Mouse (Mus musculus) neural tube, embryonic 13.5 days (tissue): ENCODE measurements around the gene Cenpu. TPM values are rescaled to one million over a fixed set of nuclear protein-coding genes. Genes with fewer than 3 reads are reported as not detected.

Experiments used
- ATAC-seq: fragments of 200-750 bp; cut with Nextera tagmentation; 2 replicates; pipeline ENCODE4 v1.8.0; 2017; ENCODE audit warnings: low read depth, mild to moderate bottlenecking, moderate TSS enrichment, moderate library complexity
- H3K27ac ChIP-seq: fragments of 300-500 bp; sonication (generic); replicated peaks from 2 replicates; pipeline ENCODE4 v1.5.1; 2015; ENCODE audit warnings: moderate library complexity, mild to moderate bottlenecking, inconsistent platforms
- H3K27me3 ChIP-seq: fragments of 300-500 bp; sonication (generic); 2 replicates; pipeline ENCODE4 v1.6.1; 2015; ENCODE audit warnings: mild to moderate bottlenecking, inconsistent platforms
- H3K36me3 ChIP-seq: fragments of 300-500 bp; sonication (generic); 2 replicates; pipeline ENCODE4 v1.6.1; 2015; ENCODE audit warnings: mild to moderate bottlenecking, inconsistent platforms
- H3K4me1 ChIP-seq: fragments of 300-500 bp; sonication (generic); replicated peaks from 2 replicates; pipeline ENCODE4 v1.6.1; 2015; ENCODE audit warnings: inconsistent platforms
- H3K4me2 ChIP-seq: fragments of 300-500 bp; sonication (generic); 2 replicates; pipeline ENCODE4 v1.6.1; 2015; ENCODE audit warnings: inconsistent platforms, mild to moderate bottlenecking, moderate library complexity
- H3K4me3 ChIP-seq: fragments of 300-500 bp; sonication (generic); 2 replicates; pipeline ENCODE4 v1.5.1; 2015; ENCODE audit warnings: mild to moderate bottlenecking, inconsistent platforms
- H3K9ac ChIP-seq: fragments of 300-500 bp; sonication (generic); 2 replicates; pipeline ENCODE4 v1.6.1; 2015; ENCODE audit warnings: moderate library complexity, mild to moderate bottlenecking, inconsistent platforms
- H3K9me3 ChIP-seq: fragments of 300-500 bp; sonication (generic); 2 replicates; pipeline ENCODE4 v1.6.1; 2016; ENCODE audit warnings: inconsistent platforms
- WGBS: fragments of 180-500 bp; shearing (Covaris S2); methylation state at CpG from one replicate; pipeline ENCODE4 v1.1.7; 2015; 5-methylcytosine and 5-hydroxymethylcytosine counted together
- polyA plus RNA-seq: library from polyadenylated mRNA; unstranded; fragments of >200 nt; fragmentation: Nextera tagmentation; extraction: Ambion mirVana; gene quantifications from 2 replicates; pipeline ENCODE4 v1.2.1, GENCODE M21; 2015

Gene Cenpu
- polyA plus RNA-seq, 1 experiment from 2014 or later, result 7.1 TPM

DNA sequence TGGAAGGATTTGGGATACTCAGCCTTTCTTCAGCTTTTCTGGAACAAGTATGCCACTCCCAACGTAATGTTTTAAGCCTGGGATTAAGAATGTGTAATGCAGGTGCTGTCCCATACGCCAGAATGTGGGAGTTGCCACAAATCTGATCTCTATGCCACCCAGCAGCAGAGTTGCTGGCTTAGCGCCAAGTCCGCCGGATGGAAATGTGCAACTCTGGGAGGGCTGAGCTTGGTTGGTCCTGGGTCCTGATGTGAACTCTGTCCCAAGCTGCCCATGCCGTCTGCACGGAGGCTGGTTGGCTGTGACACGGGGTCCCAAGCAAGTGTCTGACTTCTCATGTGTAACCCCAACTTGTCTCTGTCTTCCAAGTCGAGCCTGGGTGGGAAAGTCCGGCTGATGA lies 25.0 kb upstream of the Cenpu start:
- Histone ChIP-seq H3K27ac (no peak overlapping the region), H3K36me3 (peaks cover 11% of the 10 kb centered on the region), H3K4me1 (no peaks in the 10 kb centered on the region), H3K9me3 (no peaks in the 10 kb centered on the region), H3K9ac (no peak overlapping the region), H3K4me3 (no peak overlapping the region), H3K4me2 (no peak overlapping the region), H3K27me3 (no peaks in the 10 kb centered on the region)
- WGBS, result 75% methylated on average over 10 of the region's 10 CpGs
- no peak for ATAC-seq

DNA sequence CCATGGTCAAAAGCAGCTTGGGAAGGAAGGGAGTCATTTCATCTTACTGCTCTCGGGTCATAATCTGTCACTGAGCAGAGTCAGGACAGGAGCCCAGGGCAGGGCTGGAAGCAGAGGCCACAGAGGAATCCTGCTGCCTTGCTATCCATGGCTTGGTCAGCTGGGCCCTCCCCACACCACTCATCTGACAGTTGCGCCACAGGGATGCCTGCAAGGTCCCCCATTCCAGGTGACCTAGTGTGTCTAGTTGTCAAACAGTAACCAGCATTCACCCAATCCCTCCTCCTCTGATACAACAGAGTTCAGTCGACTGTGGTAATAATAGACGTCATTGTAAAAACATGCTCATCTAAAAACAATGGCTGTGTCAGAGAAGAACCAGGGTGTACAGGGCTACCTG lies 22.3 kb upstream of the Cenpu start:
- peaks cover 22% of the 10 kb centered on the region for H3K36me3 ChIP-seq
- H3K4me1 ChIP-seq, result no peaks in the 10 kb centered on the region
- 71% methylated on average over 4 of the region's 4 CpGs for WGBS
- no peaks in the 10 kb centered on the region for H3K27me3 ChIP-seq
- no peak overlapping the region for H3K9ac ChIP-seq
- H3K27ac ChIP-seq, result no peak overlapping the region
- no peak for ATAC-seq
- no peaks in the 10 kb centered on the region for H3K9me3 ChIP-seq
- H3K4me3 ChIP-seq, result no peak overlapping the region
- H3K4me2 ChIP-seq, result no peak overlapping the region

DNA sequence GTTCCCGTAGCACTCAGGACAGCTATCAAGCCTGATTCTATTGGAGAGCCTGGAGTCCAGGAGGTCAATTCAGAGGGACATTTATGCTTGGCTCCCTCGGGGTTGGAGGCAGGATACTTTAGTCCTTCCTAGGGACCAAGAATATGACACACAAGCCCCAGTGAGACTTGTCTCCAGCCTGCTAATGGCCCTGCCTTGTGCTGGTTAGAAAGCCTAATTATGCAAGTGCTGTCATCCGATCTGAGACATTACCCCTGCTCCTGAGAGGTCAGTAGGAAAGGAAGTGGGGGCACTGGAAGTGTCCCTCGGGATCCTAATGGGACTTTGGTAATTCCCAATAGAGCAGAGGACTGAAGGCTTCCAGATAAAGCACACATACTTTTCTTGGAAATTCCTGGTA lies 21.3 kb upstream of the Cenpu start:
- no peak for ATAC-seq
- no peak overlapping the region for H3K4me2 ChIP-seq
- H3K36me3 ChIP-seq, result peaks cover 29% of the 10 kb centered on the region
- no peak overlapping the region for H3K27ac ChIP-seq
- H3K4me3 ChIP-seq, result no peak overlapping the region
- no peaks in the 10 kb centered on the region for H3K27me3 ChIP-seq
- H3K9me3 ChIP-seq, result no peaks in the 10 kb centered on the region
- WGBS, result 31% methylated on average over 4 of the region's 4 CpGs
- no peak overlapping the region for H3K9ac ChIP-seq
- no peaks in the 10 kb centered on the region for H3K4me1 ChIP-seq

DNA sequence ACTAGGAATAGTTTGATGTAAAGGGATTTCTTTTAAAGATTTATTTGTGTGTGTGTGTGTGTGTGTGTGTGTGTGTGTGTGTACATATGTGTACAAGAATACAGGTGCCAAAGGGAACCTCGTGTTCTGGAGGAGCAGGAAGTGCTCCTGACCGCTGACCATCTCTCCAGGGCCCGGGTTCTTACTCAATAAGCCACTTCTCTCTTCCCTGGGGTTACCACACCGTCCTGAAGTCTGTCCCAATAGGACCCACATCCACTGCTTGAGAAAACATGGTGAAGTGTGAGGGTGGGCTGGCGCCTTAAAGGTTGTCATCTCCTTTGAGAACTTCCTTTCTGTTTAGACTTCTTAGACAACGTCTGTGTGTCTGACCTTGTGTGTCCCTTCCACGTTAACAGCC lies 17.9 kb upstream of the Cenpu start:
- H3K9ac ChIP-seq, result no peak overlapping the region
- no peak overlapping the region for H3K27ac ChIP-seq
- H3K9me3 ChIP-seq, result no peaks in the 10 kb centered on the region
- H3K4me3 ChIP-seq, result no peak overlapping the region
- 92% methylated on average over 7 of the region's 7 CpGs for whole genome bisulfite sequencing
- H3K27me3 ChIP-seq, result no peaks in the 10 kb centered on the region
- H3K4me2 ChIP-seq, result no peak overlapping the region
- ATAC-seq, result no peak
- H3K36me3 ChIP-seq, result peaks cover 33% of the 10 kb centered on the region
- H3K4me1 ChIP-seq, result 0 out of 2 replicates have a peak, but pooled peaks cover under 1% of the 10 kb centered on the region

DNA sequence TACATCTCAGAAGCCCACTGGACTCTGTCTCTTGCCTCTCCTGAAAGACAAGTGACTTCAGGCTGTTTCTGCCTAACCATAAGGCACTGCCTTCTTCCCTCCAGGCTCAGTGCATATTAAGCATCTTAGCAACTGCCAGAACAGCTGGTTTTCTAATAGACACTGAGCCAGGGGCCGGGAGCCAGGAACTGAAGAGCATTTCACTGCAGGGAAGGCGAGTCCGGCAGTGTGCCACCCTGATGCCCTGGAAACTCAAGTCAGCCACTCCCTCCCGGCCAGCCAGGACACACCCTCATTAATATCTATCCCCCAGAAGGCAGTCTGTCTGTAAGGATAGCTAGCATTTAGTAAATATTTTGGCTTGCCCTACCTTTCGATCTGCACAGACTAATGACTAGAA lies 12.1 kb upstream of the Cenpu start:
- no peaks in the 10 kb centered on the region for H3K9me3 ChIP-seq
- WGBS, result 56% methylated on average over 5 of the region's 5 CpGs
- 0 out of 2 replicates have a peak, but pooled peaks have one; percentile 29 for ATAC-seq
- no peak overlapping the region for H3K27ac ChIP-seq
- H3K4me2 ChIP-seq, result no peak overlapping the region
- H3K27me3 ChIP-seq, result no peaks in the 10 kb centered on the region
- peaks cover 6% of the 10 kb centered on the region; the same call in 1 of the 2 replicates for H3K4me1 ChIP-seq
- no peak overlapping the region for H3K4me3 ChIP-seq
- H3K9ac ChIP-seq, result no peak overlapping the region
- H3K36me3 ChIP-seq, result peaks cover 10% of the 10 kb centered on the region; the same call in 1 of the 2 replicates

DNA sequence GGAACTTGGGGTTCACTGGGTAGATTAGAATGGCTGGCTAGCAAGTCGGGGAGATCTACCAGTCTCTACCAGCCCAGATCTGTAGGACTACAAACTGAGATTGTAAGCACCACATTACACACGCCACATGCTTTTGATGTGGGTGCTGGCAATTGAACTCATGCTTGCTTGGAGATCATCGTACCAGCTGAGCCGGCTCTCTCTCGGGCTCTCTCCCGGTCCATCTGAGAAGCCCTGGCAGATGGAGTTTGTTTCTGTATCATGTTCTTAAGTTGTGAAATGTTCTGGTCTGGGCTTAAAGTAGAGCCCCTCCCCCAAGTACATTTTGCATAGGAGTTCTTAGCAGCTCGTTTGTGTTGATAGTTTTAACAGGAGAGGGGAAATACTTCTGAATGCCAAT lies 8.6 kb upstream of the Cenpu start:
- ATAC-seq, result no peak
- Histone ChIP-seq H3K27me3 (no peaks in the 10 kb centered on the region), H3K4me1 (peaks cover 6% of the 10 kb centered on the region; the same call in 1 of the 2 replicates), H3K4me3 (no peak overlapping the region), H3K9me3 (no peaks in the 10 kb centered on the region), H3K4me2 (no peak overlapping the region), H3K9ac (no peak overlapping the region), H3K27ac (no peak overlapping the region), H3K36me3 (no peaks in the 10 kb centered on the region)
- WGBS, result 82% methylated on average over 7 of the region's 7 CpGs

DNA sequence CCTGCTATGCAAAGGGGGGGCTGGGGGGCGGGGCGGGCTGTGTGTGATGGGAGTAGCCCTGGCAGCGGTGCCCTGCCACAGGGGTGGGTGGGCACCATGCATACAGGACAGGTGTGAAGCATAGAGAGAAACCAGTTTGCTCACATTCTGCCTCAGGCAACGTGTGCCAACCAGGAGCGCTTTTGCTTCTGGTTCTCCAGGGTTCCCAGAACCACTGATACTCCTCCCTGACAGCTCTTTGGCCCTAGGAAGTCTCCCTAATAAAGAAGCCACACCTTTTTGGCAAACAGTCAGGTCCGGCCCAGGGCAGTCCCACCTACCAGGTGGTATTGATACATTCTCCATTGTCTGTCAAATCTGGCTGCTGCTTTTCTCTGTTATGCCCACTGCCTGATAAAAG lies 8.2 kb upstream of the Cenpu start:
- H3K4me2 ChIP-seq, result no peak overlapping the region
- ATAC-seq, result no peak
- no peak overlapping the region for H3K27ac ChIP-seq
- H3K9ac ChIP-seq, result no peak overlapping the region
- H3K36me3 ChIP-seq, result no peaks in the 10 kb centered on the region
- no peaks in the 10 kb centered on the region for H3K9me3 ChIP-seq
- 75% methylated on average over 6 of the region's 6 CpGs for WGBS
- H3K4me3 ChIP-seq, result no peak overlapping the region
- H3K4me1 ChIP-seq, result peaks cover 6% of the 10 kb centered on the region; the same call in 1 of the 2 replicates
- H3K27me3 ChIP-seq, result no peaks in the 10 kb centered on the region

DNA sequence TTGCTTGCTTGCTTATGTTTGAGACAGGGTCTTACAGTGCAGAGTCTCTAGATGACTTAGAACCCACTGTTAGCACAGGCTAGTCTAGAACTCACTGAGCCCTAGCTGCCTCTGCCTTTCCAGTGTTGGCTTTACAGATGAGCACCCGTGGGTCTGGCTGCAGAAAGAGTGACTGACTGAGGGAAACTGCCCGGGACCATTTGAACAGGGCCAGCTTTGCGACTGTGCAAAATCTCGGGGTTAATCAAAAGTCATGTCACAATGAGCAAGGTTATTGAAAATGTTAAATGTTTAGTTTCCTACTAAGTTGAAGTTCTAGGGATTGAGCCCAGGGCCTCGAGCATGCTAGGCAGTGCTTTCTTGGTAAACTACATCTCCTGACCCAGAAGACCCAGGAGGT lies 6.0 kb upstream of the Cenpu start:
- Histone ChIP-seq H3K4me3 (no peak overlapping the region), H3K4me1 (no peaks in the 10 kb centered on the region), H3K9ac (no peak overlapping the region), H3K27me3 (no peaks in the 10 kb centered on the region; the same call in 1 of the 2 replicates), H3K27ac (no peak overlapping the region), H3K4me2 (no peak overlapping the region), H3K9me3 (no peaks in the 10 kb centered on the region), H3K36me3 (no peaks in the 10 kb centered on the region)
- WGBS, result 83% methylated on average over 5 of the region's 5 CpGs
- ATAC-seq, result no peak

DNA sequence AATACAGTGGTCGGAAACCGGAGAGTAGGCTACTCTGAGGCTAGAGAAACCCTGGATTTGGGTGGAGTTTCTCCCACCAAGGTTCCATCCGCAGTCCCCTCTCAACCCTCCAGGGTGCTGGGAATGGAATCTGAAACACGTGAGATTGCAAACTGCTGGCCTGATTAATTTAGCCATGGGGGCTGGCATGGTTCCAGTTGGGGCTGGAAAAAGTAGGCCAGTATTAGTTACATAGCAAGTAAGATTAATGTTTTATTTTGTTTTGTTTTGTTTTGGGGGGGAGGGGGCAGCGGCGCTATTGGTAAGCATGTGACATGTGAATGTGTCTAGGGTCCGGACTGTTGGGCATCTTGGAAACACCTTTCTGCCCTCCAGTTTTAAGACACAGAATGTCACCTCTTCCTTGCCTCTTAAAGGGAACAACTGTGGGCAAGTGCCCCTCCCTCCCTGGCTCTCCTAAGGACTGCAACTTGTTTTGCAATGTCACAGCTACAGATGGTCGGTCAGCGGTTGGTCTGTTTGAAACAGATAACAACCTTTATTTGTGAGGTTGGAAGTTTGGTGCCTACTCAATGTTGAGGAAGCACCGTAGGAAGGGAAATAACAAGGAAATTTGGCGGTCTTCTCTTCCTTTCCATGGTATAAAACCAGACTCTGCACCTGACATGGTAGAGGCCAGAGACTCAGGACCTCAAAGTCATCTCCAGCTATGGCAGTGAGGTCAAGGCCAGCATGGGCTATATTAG lies 5.2 kb upstream of the Cenpu start:
- H3K4me2 ChIP-seq, result no peak overlapping the region
- H3K36me3 ChIP-seq, result no peaks in the 10 kb centered on the region
- no peak overlapping the region for H3K4me3 ChIP-seq
- H3K9ac ChIP-seq, result no peak overlapping the region
- no peaks in the 10 kb centered on the region for H3K9me3 ChIP-seq
- 79% methylated on average over 11 of the region's 11 CpGs for WGBS
- peaks cover 3% of the 10 kb centered on the region; the same call in 1 of the 2 replicates for H3K4me1 ChIP-seq
- no peaks in the 10 kb centered on the region; the same call in 1 of the 2 replicates for H3K27me3 ChIP-seq
- no peak for ATAC-seq
- no peak overlapping the region for H3K27ac ChIP-seq

DNA sequence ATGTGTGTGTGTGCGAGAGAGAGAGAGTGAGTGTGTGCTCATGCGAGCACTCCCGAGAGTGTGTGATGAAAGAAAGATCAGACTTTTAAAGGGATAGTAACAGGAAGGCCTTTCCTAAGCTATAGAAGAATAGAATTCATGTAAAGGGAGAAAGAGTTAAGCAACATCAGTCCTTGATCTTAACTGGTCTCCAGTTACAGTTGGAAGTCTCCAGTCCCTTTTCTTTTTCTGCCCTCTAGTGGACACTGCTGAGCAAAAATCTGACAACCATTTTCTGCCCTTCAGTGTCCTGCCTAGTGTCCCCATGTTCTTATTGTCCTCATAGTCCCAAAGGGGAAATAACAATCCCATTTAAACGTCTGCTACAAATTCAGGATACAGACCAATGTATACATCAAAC lies 4.6 kb upstream of the Cenpu start:
- ATAC-seq, result no peak
- Histone ChIP-seq H3K36me3 (no peaks in the 10 kb centered on the region), H3K4me1 (peaks cover 5% of the 10 kb centered on the region), H3K27me3 (no peaks in the 10 kb centered on the region; the same call in 1 of the 2 replicates), H3K4me2 (no peak overlapping the region), H3K9me3 (no peaks in the 10 kb centered on the region), H3K9ac (no peak overlapping the region), H3K4me3 (no peak overlapping the region), H3K27ac (no peak overlapping the region)
- 54% methylated on average over 4 of the region's 4 CpGs for WGBS

DNA sequence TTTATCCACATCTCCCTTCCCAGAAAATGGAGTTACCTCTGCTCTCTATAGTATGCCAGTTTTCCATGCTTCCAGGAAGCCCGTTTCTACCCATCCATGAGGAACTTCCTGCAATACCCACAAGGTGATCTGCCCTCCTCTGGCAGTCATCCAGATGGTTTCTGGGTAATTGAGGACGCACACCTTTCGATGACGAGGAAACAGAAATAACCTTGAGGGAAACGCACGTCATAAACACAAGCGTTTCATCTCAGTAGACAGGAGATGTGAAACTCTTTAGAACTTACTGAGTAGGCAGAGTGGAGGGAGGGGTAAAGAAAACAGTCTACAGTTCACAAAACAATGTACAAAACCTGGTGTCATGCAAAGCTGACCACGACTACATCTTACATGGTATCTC lies 1.8 kb upstream of the Cenpu start:
- H3K4me2 ChIP-seq, result no peak overlapping the region
- H3K9ac ChIP-seq, result no peak overlapping the region
- no peaks in the 10 kb centered on the region; the same call in 1 of the 2 replicates for H3K27me3 ChIP-seq
- H3K4me3 ChIP-seq, result no peak overlapping the region
- H3K27ac ChIP-seq, result no peak overlapping the region
- WGBS, result 83% methylated on average over 8 of the region's 8 CpGs
- H3K4me1 ChIP-seq, result peaks cover 11% of the 10 kb centered on the region
- H3K36me3 ChIP-seq, result no peaks in the 10 kb centered on the region
- H3K9me3 ChIP-seq, result no peaks in the 10 kb centered on the region
- ATAC-seq, result no peak

DNA sequence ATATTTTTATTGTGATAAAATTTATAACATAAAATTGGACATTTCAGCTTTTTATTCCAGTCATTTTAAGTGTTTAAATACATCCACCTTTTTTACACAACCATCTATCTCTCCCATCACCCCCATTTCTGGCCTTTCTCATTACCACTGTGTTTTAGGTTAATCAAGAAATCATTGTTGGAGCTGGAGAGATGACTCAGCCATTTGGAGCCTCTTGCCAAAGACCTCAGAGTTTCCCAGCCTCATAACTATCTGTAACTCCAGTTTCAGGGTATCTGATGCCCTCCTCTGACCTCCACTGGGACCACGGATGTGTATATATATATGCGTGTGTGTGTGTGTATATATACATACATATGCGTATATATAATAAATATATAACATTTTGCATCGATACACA lies 799 bp upstream of the Cenpu start:
- no peaks in the 10 kb centered on the region for H3K9me3 ChIP-seq
- H3K4me2 ChIP-seq, result peak overlapping the region; percentile 60
- 0 out of 2 replicates have a peak, but pooled peaks cover 2% of the 10 kb centered on the region for H3K36me3 ChIP-seq
- WGBS, result 46% methylated on average over 4 of the region's 4 CpGs
- peaks cover 11% of the 10 kb centered on the region for H3K4me1 ChIP-seq
- H3K27ac ChIP-seq, result peak overlapping the region; percentile 86; the same call in 1 of the 2 replicates
- H3K9ac ChIP-seq, result peak overlapping the region; percentile 52; the same call in 1 of the 2 replicates
- no peaks in the 10 kb centered on the region; the same call in 1 of the 2 replicates for H3K27me3 ChIP-seq
- ATAC-seq, result peak; percentile 33; the same call in 1 of the 2 replicates
- peak overlapping the region; percentile 73 for H3K4me3 ChIP-seq

DNA sequence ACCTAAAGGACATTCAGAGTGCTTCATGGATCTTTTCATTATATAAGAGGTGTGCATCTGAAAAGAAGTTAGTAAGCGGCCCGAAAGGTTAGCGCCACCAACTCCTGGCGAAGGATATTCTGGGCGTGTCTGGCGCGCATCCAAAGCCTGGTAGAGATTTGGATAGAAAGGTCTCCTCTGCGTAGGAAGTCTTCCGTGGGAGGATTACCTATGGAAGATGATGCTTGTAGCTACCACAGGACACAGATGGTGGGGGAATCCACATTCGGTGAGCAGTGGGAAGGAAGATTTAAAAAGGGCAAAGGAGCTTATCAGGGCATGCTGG lies 575 bp downstream of the Cenpu start:
- peak overlapping the region; percentile 66 for H3K9ac ChIP-seq
- H3K27me3 ChIP-seq, result no peaks in the 10 kb centered on the region; the same call in 1 of the 2 replicates
- peak overlapping the region; percentile 73 for H3K4me3 ChIP-seq
- H3K27ac ChIP-seq, result no peak overlapping the region
- H3K4me1 ChIP-seq, result peaks cover 11% of the 10 kb centered on the region
- H3K36me3 ChIP-seq, result 0 out of 2 replicates have a peak, but pooled peaks cover 6% of the 10 kb centered on the region
- H3K4me2 ChIP-seq, result peak overlapping the region; percentile 78
- no peaks in the 10 kb centered on the region for H3K9me3 ChIP-seq
- no peak for ATAC-seq
- 5% methylated on average over 10 of the region's 10 CpGs for WGBS
